Mouse (Mus musculus) bone marrow macrophage, adult 2 months (primary cell): Measurements from ENCODE around the gene Abhd5. TPM values are rescaled to one million over a fixed set of nuclear protein-coding genes. Genes with fewer than 3 reads are reported as not detected.
"Not testable (repeated sequence)": the region's sequence is repeated elsewhere in the genome, so short reads cannot be mapped to it uniquely, and the experiment has no call there.

Experiments
- H3K27ac ChIP-seq: 2 replicates; pipeline ENCODE4 v1.5.1; 2012; ENCODE audit warnings: low read depth, low read length; ENCODE audit not compliant: insufficient read depth
- H3K4me1 ChIP-seq: 2 replicates; pipeline ENCODE4 v1.6.1; 2012; ENCODE audit warnings: low read length; ENCODE audit not compliant: control insufficient read depth, insufficient read depth
- H3K4me3 ChIP-seq: 2 replicates; pipeline ENCODE4 v1.5.1; 2012; ENCODE audit warnings: mild to moderate bottlenecking, low read length, moderate library complexity; ENCODE audit not compliant: insufficient read depth
- CTCF ChIP-seq: IDR thresholded peaks from 2 replicates; pipeline ENCODE4 v1.5.1; 2012; ENCODE audit warnings: low read depth, mild to moderate bottlenecking, low read length, moderate library complexity
- POLR2A ChIP-seq: IDR thresholded peaks from 2 replicates; pipeline ENCODE4 v1.6.1; 2012; ENCODE audit warnings: mild to moderate bottlenecking, low read depth, low read length, borderline replicate concordance
- polyA plus RNA-seq: library from polyadenylated mRNA; stranded (reverse); fragments of >200 nt; gene quantifications from 2 replicates; pipeline ENCODE4 v1.2.4, GENCODE M21; 2012; ENCODE audit not compliant: missing spikeins, insufficient read depth, insufficient read length

Gene Abhd5
- 31.6 and 40.5 TPM in 2 replicates for polyA plus RNA-seq

DNA sequence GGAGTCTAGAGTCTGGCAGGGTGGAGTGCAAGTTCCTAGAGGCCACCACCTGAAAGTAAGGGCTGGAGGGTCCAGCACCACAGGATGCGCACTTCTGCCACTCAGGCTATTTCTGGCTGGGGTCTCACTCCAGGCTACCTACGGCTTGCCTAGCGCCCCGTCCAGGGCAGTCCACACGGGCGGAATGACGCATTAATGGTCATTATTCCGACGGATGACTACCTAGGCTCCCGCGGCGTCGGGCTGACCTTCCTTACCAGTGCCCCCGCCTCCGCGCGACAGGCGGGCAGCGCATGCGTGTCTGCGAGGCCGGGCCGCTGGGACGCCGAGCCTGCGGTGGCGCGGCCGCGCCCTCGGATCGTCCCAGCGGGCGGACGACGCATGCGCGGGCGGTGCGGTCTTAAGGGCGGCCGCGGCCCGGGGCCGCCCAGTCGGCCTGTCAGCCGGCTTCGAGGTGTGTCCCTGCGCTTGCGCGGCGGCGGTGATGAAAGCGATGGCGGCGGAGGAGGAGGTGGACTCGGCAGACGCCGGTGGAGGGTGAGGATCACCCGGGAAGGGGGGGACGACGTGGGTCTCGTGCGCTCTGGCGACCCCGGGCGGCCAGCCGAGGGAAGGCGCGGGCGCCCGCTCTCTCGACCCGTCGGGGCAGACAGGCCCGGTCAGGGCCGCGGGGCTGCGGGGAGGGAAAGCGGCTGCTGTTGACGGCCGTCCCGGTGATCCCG, at the start of gene Abhd5:
Gene Abhd5 (plus strand): TSS at position 306 of the 722 bp plus-strand sequence.
- Histone ChIP-seq H3K4me1 (peaks cover 54% of the 10 kb centered on the region), H3K27ac (peak within 1 kb of the TSS; percentile 31), H3K4me3 (peak within 1 kb of the TSS; percentile 94)
- TF ChIP-seq POLR2A, result peak; percentile 100
- TF ChIP-seq CTCF, result peak; percentile 18; the same call in 1 of the 2 replicates

DNA sequence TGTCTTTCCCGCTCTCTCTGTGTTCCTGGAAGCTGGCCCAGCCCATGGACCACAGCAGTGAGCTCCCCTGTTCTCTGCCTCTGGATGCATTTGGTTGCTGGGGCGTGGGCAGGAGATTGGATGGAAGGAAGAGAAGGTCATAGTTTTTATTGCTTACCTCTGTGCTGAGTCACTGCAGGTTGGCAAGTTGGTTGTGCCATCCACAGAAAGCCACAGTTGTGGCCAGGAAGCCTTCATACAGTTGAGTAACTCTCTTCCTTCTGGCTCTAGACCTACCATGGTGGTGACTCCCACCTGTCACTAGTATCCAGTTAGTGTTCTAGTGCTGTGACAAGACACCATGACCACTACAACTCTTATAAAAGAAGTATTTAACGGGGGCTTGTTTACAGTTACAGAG, 46.1 kb upstream of the Abhd5 start:
- Histone ChIP-seq H3K27ac (no peak overlapping the region), H3K4me3 (no peak overlapping the region), H3K4me1 (no peaks in the 10 kb centered on the region)
- TF ChIP-seq CTCF (no peak), POLR2A (no peak)

DNA sequence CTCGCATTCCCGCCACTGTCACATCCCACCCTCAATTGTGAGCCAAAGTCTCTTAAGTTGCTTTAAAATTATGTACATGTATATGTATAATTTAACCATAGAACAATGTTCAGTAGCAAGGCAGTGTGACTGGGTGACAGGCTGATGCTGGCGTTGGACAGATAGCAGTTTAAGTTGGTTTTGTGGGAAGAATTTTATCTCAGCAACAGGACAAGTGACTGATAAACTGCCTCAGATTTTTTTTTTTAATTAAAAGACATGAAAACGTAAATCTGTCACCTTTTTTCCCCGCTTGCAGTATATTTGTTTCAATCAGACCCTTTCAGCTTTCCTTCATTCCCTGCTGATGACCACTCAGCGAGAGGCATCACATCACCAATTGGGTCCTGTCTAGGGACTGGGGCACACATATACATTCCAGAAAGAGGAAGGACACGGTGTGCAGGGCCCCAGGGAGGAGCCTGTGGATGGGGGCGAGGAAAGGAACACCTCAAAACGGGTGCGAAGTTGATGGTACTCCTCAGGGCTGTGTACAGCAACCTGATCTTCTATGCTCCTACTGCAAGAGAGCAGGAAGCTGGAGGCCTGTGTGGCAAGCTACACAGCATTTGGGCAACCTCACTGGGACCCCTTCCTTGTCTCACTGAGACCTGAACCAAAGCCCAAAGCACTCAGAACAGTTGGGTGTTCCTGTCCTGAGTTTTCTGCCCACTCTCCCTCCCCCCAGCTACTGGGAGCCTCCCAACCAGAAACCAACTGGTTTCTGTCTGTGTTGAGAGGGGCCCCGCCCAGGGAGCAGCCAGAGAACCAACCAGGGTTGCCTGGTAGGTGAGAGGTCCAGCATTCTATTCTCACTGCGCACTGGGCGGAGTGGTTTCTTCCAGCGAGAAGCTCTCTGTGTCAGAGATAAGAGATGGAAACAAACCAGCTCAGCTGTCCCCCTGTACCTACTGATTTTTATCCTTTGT, 42.1 kb upstream of the Abhd5 start:
- Histone ChIP-seq H3K27ac (no peak overlapping the region), H3K4me1 (peaks cover 5% of the 10 kb centered on the region), H3K4me3 (no peak overlapping the region)
- TF ChIP-seq CTCF (no peak), POLR2A (no peak)

DNA sequence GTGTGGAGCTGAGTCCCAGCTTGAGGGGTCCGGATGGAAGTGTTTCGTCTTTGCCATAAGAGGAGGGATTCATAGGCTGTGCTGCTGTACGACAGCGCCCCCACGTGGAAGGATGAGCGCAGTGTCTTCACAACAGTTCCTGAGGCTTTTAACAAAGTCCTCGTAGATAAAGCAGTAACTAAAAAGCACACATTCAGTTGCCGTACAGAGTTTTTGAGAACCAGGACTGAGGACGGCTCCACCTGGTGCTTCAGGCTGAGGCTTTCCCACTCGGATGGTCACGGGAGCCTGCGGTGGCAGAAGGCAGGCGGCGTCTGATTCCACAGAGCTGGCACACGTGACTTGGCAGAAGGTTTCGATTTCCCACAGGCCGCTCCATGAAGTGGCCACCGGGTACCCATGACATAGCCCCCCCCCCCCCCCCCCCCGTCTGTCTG, 40.8 kb upstream of the Abhd5 start:
- H3K27ac ChIP-seq, result peak overlapping the region; percentile 20
- peak overlapping the region; percentile 65 for H3K4me3 ChIP-seq
- TF ChIP-seq CTCF, result peak; percentile 97
- TF ChIP-seq POLR2A, result no peak
- peaks cover 5% of the 10 kb centered on the region for H3K4me1 ChIP-seq

DNA sequence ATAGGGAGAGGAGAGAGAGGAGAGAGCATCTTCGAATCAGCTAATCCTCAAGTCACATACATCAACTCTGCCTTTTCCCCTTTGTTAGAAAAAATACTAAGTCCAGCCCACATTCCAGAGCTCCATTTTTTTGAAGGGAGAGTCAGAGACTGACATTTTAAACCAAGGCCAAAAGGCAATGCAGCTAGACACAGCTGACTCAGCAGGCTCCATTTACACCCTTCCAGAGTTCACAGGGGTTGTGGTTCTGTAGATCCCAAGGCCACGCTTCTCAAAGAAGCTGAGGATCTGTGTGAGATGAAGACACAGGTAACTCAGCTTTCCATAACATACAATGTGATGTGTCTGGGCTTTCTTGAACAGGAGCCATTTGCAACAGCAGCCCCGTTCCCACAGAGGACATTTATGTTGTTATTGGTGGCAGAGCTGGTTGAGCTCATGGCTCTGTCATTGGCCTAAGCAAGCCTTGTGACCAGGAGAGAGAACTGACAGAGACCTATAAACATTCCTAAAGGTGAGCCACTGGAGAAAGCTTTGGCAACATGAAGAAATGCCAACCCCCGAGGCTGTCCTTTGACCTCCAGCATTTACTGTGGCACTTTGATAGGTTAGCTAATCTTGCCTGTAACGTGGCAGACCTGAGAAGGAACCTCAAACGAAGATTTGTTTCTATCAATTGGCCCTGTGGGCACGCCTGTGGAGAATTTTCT, 40.2 kb upstream of the Abhd5 start:
- Histone ChIP-seq H3K4me1 (peaks cover 5% of the 10 kb centered on the region), H3K4me3 (no peak overlapping the region), H3K27ac (no peak overlapping the region)
- TF ChIP-seq CTCF (no peak), POLR2A (no peak)

DNA sequence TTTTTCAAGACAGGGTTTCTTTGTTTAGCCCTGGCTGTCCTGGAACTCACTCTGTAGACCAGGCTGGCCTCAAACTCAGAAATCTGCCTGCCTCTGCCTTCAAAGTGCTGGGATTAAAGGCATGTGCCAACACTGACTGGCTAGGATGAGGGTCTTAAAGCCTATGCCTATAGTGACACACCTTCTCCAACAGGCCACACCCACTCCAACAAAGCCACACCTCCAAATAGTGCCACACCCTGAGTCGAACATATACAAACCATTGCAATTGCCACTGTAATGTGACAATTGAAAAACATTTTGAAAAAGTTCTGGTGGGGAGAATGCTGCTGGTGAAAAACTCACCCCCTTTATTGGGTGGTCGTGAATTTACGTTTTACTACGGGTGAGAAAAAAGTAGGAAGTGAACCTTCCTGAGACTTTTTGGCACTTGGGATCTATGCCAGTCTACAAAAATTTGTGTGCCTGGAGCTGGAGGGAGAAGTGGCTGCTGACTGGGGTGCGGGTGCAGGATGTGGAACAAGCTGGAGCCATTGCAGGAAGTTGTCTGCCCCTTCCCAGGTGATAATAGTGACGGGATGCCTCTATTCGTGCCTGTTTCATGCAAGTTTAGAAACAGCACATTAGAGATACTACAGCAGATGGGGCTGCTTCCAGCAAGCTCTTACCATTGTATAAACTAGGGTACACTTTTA, 39.0 kb upstream of the Abhd5 start:
- Histone ChIP-seq H3K4me3 (no peak overlapping the region), H3K4me1 (peaks cover 5% of the 10 kb centered on the region), H3K27ac (no peak overlapping the region)
- TF ChIP-seq POLR2A (no peak), CTCF (no peak)

DNA sequence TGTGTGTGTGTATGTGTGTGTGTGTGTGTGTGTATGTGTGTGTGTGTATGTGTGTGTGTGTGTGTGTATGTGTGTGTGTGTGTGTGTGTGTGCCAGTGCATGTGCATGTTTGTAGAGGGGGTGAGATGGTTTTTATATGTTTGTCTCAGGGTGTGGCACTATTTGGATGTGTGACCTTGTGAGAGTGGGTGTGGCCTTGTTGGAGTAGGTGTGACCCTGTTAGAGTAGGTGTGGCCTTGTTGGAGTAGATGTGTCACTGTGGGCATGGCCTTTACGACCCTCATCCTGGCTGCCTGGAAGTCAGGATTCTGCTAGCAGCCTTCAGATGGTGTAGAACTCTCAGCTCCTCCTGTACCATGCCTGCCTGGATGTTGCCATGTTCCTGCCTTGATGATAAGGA, 38.3 kb upstream of the Abhd5 start:
- not testable (repeated sequence) for H3K4me1 ChIP-seq, H3K27ac ChIP-seq, H3K4me3 ChIP-seq

DNA sequence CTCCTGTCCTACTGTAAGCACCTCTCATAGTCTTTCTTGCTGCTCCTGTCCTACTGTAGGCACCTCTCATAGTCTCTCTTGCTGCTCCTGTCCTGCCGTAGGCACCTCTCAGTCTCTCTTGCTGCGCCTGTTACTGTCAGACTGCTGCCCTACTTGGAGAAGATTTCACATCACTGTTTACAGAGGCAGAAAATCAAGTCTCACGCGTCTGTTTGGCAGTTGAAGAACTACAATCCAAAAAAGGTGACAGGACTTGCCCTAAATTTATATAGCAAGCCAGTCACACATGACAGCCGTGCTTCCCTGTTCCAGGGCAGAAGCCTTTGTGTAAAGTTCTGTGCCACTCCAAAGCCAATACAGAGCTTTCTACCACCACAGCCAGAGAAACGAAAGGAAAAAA, 37.0 kb upstream of the Abhd5 start:
- H3K4me3 ChIP-seq, result no peak overlapping the region
- no peak for TF ChIP-seq POLR2A
- H3K4me1 ChIP-seq, result peaks cover 5% of the 10 kb centered on the region
- no peak overlapping the region for H3K27ac ChIP-seq

DNA sequence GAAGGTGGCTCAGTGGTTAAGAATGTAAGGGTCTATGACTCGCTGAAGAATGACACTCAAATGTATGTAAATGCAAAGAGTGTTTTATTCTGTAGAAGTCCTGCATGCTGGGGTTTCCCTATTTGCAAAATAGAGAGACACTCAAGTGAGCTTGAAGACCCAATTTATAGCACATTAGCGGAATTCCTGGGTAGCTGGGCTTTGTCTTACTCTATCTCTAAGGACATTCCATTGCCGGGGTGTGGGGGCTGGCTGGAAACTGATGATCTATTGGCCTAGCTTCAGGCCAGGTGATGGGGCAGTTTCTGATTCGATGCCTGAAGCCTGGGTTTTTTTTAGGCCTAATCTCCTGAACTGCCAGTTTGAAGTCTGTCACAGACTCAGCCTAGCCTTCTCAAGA, 36.5 kb upstream of the Abhd5 start:
- TF ChIP-seq CTCF (no peak), POLR2A (no peak)
- no peak overlapping the region for H3K27ac ChIP-seq
- H3K4me3 ChIP-seq, result no peak overlapping the region
- H3K4me1 ChIP-seq, result peaks cover 5% of the 10 kb centered on the region

DNA sequence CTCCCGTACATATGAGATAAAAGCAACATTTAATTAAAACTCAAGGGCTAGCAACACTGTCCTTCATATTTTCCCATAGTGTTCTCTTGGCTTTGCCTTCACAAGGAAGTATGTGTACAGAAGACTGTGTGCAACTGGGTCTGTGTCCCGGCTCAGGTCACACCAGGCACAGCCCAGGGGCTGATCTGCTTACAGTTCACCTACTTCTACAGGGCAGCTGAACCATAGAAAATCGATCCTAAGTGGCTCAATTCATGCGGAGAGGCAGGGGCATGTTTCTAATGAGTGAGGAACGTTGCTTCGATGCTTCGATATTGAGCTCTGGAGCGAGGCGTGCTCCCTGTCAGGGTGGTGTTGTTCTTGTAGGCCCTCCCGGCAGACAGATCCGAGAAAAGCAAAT, 35.9 kb upstream of the Abhd5 start:
- H3K4me1 ChIP-seq, result peaks cover 5% of the 10 kb centered on the region
- no peak overlapping the region for H3K4me3 ChIP-seq
- no peak overlapping the region for H3K27ac ChIP-seq
- TF ChIP-seq POLR2A (no peak), CTCF (no peak)
